In the genomic region with DNA sequence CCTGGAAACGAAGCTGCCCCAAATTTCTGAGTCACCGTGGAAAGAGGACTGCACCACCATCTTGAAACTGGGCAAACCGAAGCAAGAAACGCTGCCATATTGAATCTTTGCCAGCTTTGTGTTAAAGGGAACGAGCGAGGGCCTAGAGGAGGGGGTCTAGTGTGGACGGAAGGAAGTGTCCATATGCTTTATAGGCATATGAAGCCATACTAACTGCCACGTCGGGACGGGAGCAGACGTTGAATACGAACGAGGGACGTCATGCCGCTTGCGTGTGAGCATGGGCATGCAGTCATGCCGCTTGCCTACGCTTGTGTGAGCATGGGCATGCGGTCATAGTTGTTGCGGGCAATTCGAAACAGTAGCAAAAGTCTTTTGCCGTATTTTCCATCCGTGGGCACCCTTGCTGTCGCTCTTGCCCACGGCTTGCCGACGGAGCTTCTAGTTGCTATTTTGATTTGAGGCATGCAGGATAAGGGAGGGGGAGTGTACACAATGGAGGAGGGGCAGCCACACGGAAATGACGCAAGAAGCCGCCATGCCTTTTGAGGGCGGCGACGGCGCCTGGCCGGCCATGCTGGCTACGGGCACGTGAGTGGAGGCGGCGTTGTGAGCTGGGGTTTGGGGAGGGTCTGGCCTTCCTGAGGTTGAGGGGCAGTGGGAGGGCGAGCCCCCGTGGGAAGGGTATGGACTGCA, we compare ENCODE assay signal across 8 mouse cellular contexts. TPM values are rescaled to one million over a fixed set of nuclear protein-coding genes. Genes with fewer than 3 reads are reported as not detected.
DNase-seq lines count a peak whose midpoint lies in the region; ATAC-seq lines count a peak whose summit lies in the region.

No protein-coding gene starts in this region.

- peak overlapping the region; percentile 83 for H3K4me3 ChIP-seq in hindbrain, embryonic 11.5 days (ENCODE audit: low read depth, low read length)

- peak overlapping the region; percentile 76 for H3K9ac ChIP-seq in hindbrain, embryonic 11.5 days (ENCODE audit: low read depth, low read length)

- no peaks in the 10 kb centered on the region for H3K9me3 ChIP-seq in hindbrain, embryonic 11.5 days (ENCODE audit: control insufficient read depth, low read length)

- H3K4me1 ChIP-seq in hindbrain, embryonic 11.5 days (replicated peaks; ENCODE audit: control insufficient read depth, insufficient read depth, low read length), result peaks cover 6% of the 10 kb centered on the region

- no peaks in the 10 kb centered on the region for H3K27me3 ChIP-seq in hindbrain, embryonic 11.5 days (ENCODE audit: control insufficient read depth, insufficient read depth, low read length)

- DNase-seq in MN1 (ENCODE audit: low spot score), result peak; percentile 89
- peak; percentile 95 for DNase-seq in cerebellum, adult 9-11 months
- peak; percentile 92 for DNase-seq in frontal cortex, adult 2 months (ENCODE audit: extremely low spot score in 1 of 2, low spot score in 1 of 2)
- DNase-seq in hindbrain, embryonic 11.5 days (ENCODE audit: low spot score), result peak; percentile 90
- peak; percentile 90 to 95 for DNase-seq in layer of hippocampus, postnatal 14 days (ENCODE audit: low spot score in 2 of 2)
- peak; percentile 91 for DNase-seq in lung, postnatal 14 days
- peak; percentile 84 for DNase-seq in retina, adult 2 months (ENCODE audit: low read depth, low spot score)
- peak; percentile 87 to 91 for DNase-seq in thymus, postnatal 36 days

- under 1% methylated on average over 40 of the region's 41 CpGs for WGBS in hindbrain, embryonic 11.5 days

- peak overlapping the region; percentile 88 for H3K27ac ChIP-seq in hindbrain, embryonic 11.5 days (ENCODE audit: low read depth, low read length)

- peak; percentile 76 for ATAC-seq in hindbrain, embryonic 11.5 days (ENCODE audit: low FRiP score)

- H3K4me2 ChIP-seq in hindbrain, embryonic 11.5 days (replicated peaks; ENCODE audit: low read depth, low read length), result peak overlapping the region; percentile 84

- peaks cover 4% of the 10 kb centered on the region; the same call in 1 of the 2 replicates for H3K36me3 ChIP-seq in hindbrain, embryonic 11.5 days (ENCODE audit: control insufficient read depth, insufficient read depth, low read length)

RNA-seq across cellular contexts. Expression of gene Tbc1d17, which starts 0.7 kb away (rescaled TPM):
- 84.3 and 106 TPM in 2 replicates for polyA plus RNA-seq in frontal cortex, adult 2 months (2012; rRNA removed)
- 60.9 and 65.5 TPM in 2 replicates for polyA plus RNA-seq in hindbrain, embryonic 11.5 days (2014; fragmentation: Nextera tagmentation; extraction: Ambion mirVana)
- 10 to 100 TPM; 46.2 to 54.2 TPM for total RNA-seq in layer of hippocampus, postnatal 14 days (2021)

RNA-seq across cellular contexts. Expression of gene Akt1s1, which starts 0.8 kb away (rescaled TPM):
- 87.0 and 108 TPM in 2 replicates for polyA plus RNA-seq in frontal cortex, adult 2 months (2012; rRNA removed)
- 31.7 and 38.0 TPM in 2 replicates for polyA plus RNA-seq in hindbrain, embryonic 11.5 days (2014; fragmentation: Nextera tagmentation; extraction: Ambion mirVana)
- 10 to 100 TPM; 81.6 to 89.7 TPM for total RNA-seq in layer of hippocampus, postnatal 14 days (2021)

RNA-seq across cellular contexts. Expression of gene Pnkp, which starts 7.4 kb away (rescaled TPM):
- polyA plus RNA-seq in frontal cortex, adult 2 months (2012; rRNA removed), result 42.3 and 44.9 TPM in 2 replicates
- 26.3 and 27.6 TPM in 2 replicates for polyA plus RNA-seq in hindbrain, embryonic 11.5 days (2014; fragmentation: Nextera tagmentation; extraction: Ambion mirVana)
- total RNA-seq in layer of hippocampus, postnatal 14 days (2021), result 10 to 100 TPM; 32.3 to 33.3 TPM

RNA-seq across cellular contexts. Expression of gene Ptov1, which starts 20.0 kb away (rescaled TPM):
- polyA plus RNA-seq in frontal cortex, adult 2 months (2012; rRNA removed), result 408 and 469 TPM in 2 replicates
- polyA plus RNA-seq in hindbrain, embryonic 11.5 days (2014; fragmentation: Nextera tagmentation; extraction: Ambion mirVana), result 314 and 331 TPM in 2 replicates
- total RNA-seq in layer of hippocampus, postnatal 14 days (2021), result 100 to 1,000 TPM; 272 to 295 TPM

RNA-seq across cellular contexts. Expression of gene Atf5, which starts 33.1 kb away (rescaled TPM):
- 24.2 and 35.6 TPM in 2 replicates for polyA plus RNA-seq in frontal cortex, adult 2 months (2012; rRNA removed)
- polyA plus RNA-seq in hindbrain, embryonic 11.5 days (2014; fragmentation: Nextera tagmentation; extraction: Ambion mirVana), result 1.9 and 2.0 TPM in 2 replicates
- total RNA-seq in layer of hippocampus, postnatal 14 days (2021), result 10 to 100 TPM; 27.3 to 28.4 TPM

Comparison
In these comparisons a context has a peak if more than half of its experiments do, and no peak if none do; other contexts are left out.
1. Peak in every context shown above with its lines: DNase-seq, ATAC-seq, H3K4me3 ChIP-seq and H3K27ac ChIP-seq.